Mouse (Mus musculus) forelimb bud, embryonic 11.5 days (tissue): ENCODE results near the gene G6pc2.

ENCODE experiments used
- DNase-seq: peaks from one replicate; pipeline ENCODE4 v3.0.0-alpha.2; 2012; ENCODE audit warnings: low read depth, low spot score

G6pc2 gene

DNA sequence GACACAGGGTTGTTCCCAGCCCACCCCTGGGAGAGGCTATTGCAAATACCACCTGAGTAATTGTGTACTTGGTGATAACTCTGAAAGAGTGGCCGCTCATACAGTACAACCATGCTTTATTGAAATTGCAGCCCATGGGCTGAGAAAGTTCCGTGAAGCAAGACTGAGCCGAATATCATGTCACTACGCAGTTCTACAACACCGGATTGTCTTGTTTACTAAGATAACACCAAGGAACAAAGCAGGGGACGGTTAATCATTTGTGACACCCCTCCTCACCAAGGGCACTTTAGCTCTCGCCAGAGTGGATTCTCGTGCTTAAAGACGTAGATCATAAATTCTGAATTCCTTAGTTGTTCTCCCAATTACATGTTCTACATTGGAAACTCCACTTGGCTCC lies 28.4 kb downstream of the G6pc2 start:
- no peak for DNase-seq

DNA sequence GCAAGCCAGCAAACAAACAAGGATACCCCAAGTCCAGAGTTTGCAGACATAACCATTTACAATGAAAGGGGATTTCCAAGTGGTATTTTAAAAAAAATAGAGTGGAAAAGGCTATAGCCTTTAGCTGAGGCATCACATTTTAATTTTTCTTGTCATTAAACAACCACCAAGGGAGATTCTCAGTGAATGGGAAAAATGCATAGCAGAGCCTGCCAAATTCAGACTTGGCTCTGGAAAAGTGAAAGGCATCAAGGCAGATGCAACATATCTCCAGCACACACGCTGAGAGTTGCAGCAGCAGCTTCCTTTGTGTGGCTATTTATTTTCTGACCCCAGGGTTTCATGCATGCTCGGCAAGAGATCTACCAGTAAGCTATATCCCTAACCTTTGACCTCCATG lies 34.1 kb downstream of the G6pc2 start:
- DNase-seq = no peak

- DNase-seq = no peak
Measured at GRCm38 (mm10) chr2:69247081-69247480, 36.2 kb downstream of the G6pc2 start.

GRCm38 (mm10) chr2:69248221-69248755 lies 37.4 kb downstream of the G6pc2 start:
- DNase-seq = no peak

DNA sequence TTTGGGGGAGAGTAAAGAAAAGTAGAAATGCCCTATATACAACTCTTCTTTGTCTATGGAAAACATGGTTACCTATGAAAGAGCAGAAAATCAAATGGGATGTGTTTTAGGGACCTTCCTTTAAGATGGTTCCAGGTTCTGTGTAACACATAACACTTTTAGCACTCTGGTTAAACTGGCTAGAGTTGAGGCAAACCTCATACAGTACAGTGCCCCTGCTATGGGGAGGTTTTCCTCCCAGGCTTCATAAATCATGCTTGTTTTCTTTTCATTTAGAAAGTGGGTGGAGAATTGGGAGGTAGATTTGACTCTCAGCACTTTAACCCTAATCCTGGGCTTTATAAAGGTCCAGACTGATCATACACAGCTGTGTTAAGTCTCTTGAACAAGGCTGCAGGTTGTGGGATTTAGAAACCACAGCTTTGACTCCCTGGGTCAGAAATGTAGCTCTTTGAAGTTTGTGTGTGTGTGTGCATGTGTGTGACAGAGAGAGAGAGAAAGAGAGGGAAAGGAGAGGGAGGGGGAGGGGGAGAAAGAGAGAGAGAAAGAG lies 53.3 kb downstream of the G6pc2 start:
- peak; percentile 7 for DNase-seq

DNA sequence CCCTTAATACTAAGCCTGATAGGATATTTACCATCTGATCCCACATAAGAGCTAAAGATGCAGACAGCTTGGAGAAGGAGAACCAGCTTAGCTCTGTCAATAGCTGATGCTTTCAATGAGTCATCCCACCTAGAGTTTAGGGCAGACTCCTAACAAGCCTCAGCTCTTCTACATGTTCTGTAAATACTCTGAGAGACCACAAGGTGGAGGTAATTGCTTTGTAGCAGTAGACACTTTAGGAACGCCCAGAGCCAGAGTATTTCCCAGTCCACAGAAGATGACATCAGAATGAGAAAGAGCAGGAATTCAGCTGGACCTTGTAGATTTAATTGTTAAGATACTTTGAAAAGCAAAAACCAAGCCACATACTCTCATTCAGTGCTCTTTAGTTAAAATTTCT lies 65.0 kb downstream of the G6pc2 start:
- DNase-seq = peak; percentile 35
